ENCODE assay signal across 8 mouse cellular contexts in genomic region chr9:67632521-67633025, GRCm38 (mm10).
DNase-seq lines count a peak whose midpoint lies in the region; ATAC-seq and TF ChIP-seq lines count a peak whose summit lies in the region.

No protein-coding gene starts in this region.

- peak overlapping the region; percentile 99 for H3K4me2 ChIP-seq in lung, embryonic 14.5 days
- peak overlapping the region; percentile 99 for H3K4me2 ChIP-seq in intestine, postnatal 0 days (replicated peaks; ENCODE audit: low read depth)
- peak overlapping the region; percentile 92 for H3K4me2 ChIP-seq in liver, postnatal 0 days (ENCODE audit: low read depth, low read length)

- no peak overlapping the region for H3K27ac ChIP-seq in lung, embryonic 14.5 days (ENCODE audit: low read depth)
- no peak overlapping the region for H3K27ac ChIP-seq in intestine, postnatal 0 days (ENCODE audit: low read depth, low read length)
- H3K27ac ChIP-seq in liver, postnatal 0 days (ENCODE audit: low read depth): no peak overlapping the region
- H3K27ac ChIP-seq in small intestine, adult 2 months (ENCODE audit: insufficient read depth, low read depth, low read length): no peak overlapping the region

- peak; percentile 57 for ATAC-seq in lung, embryonic 14.5 days (ENCODE audit: insufficient read depth)
- ATAC-seq in frontal cortex, adult (ENCODE audit: low TSS enrichment): peak; percentile 51; the same call in 1 of the 2 replicates
- 0 out of 2 replicates have a peak, but pooled peaks have one; percentile 17 for ATAC-seq in intestine, postnatal 0 days
- ATAC-seq in liver, postnatal 0 days: peak; percentile 33; the same call in 1 of the 2 replicates

- under 1% methylated on average over 40 of the region's 40 CpGs for WGBS in lung, embryonic 14.5 days
- under 1% methylated on average over 39 of the region's 40 CpGs for WGBS in intestine, postnatal 0 days
- under 1% methylated on average over 28 of the region's 40 CpGs for WGBS in liver, postnatal 0 days (ENCODE audit: insufficient replicate concordance)
- under 1% methylated on average over 37 of the region's 40 CpGs for WGBS in small intestine, adult 2 months

- no peaks in the 10 kb centered on the region for H3K9me3 ChIP-seq in lung, embryonic 14.5 days (ENCODE audit: low read depth, low read length)
- H3K9me3 ChIP-seq in intestine, postnatal 0 days (ENCODE audit: control insufficient read depth): no peaks in the 10 kb centered on the region
- no peaks in the 10 kb centered on the region for H3K9me3 ChIP-seq in liver, postnatal 0 days (ENCODE audit: low read length)

- H3K9ac ChIP-seq in lung, embryonic 14.5 days: peak overlapping the region; percentile 87
- H3K9ac ChIP-seq in intestine, postnatal 0 days (ENCODE audit: low read depth, low read length): peak overlapping the region; percentile 68
- H3K9ac ChIP-seq in liver, postnatal 0 days (replicated peaks): peak overlapping the region; percentile 46

- no peak for TF ChIP-seq EP300 in liver, postnatal 0 days (IDR thresholded peaks at IDR 0.05; ENCODE audit: low read depth)

- DNase-seq in lung, embryonic 14.5 days: peak; percentile 46
- no peak for DNase-seq in lung, postnatal 36 days
- DNase-seq in cerebellum, adult 8-10 months: peak; percentile 9
- DNase-seq in liver, postnatal 0 days: peak; percentile 32
- DNase-seq in urinary bladder, postnatal 4 days (ENCODE audit: low spot score in 2 of 2): no peak

- TF ChIP-seq CTCF in lung, embryonic 14.5 days (IDR thresholded peaks at IDR 0.05; ENCODE audit: low read depth): no peak
- 0 out of 2 replicates have a peak, but pooled peaks have one; percentile 1 for TF ChIP-seq CTCF in intestine, postnatal 0 days (IDR thresholded peaks at IDR 0.05; ENCODE audit: low read depth)
- TF ChIP-seq CTCF in liver, postnatal 0 days (IDR thresholded peaks at IDR 0.05; ENCODE audit: low read depth): no peak
- no peak for TF ChIP-seq CTCF in small intestine, adult 2 months (IDR thresholded peaks at IDR 0.05; ENCODE audit: extremely low read depth, insufficient read length, insufficient replicate concordance, low read depth, low read length)

- H3K4me3 ChIP-seq in lung, embryonic 14.5 days (ENCODE audit: low read depth, low read length): peak overlapping the region; percentile 80
- peak overlapping the region; percentile 88 for H3K4me3 ChIP-seq in intestine, postnatal 0 days (ENCODE audit: low read depth, low read length)
- peak overlapping the region; percentile 70 for H3K4me3 ChIP-seq in liver, postnatal 0 days (ENCODE audit: low read depth, low read length)
- peak overlapping the region; percentile 74 for H3K4me3 ChIP-seq in small intestine, adult 2 months (ENCODE audit: low read depth, low read length)

- TF ChIP-seq POLR2A in small intestine, adult 2 months (IDR thresholded peaks at IDR 0.05; ENCODE audit: low read depth, low read length): no peak

- peaks cover 16% of the 10 kb centered on the region; the same call in 1 of the 2 replicates for H3K27me3 ChIP-seq in lung, embryonic 14.5 days (ENCODE audit: insufficient read depth, low read length)
- peaks cover 11% of the 10 kb centered on the region; the same call in 1 of the 2 replicates for H3K27me3 ChIP-seq in intestine, postnatal 0 days (replicated peaks; ENCODE audit: control insufficient read depth, insufficient read depth, low read length)
- peaks cover 26% of the 10 kb centered on the region for H3K27me3 ChIP-seq in liver, postnatal 0 days (ENCODE audit: insufficient read depth, low read length)
- peaks cover 5% of the 10 kb centered on the region; the same call in 1 of the 2 replicates for H3K27me3 ChIP-seq in small intestine, adult 2 months (ENCODE audit: control insufficient read depth, insufficient read depth, low read length)

- no peaks in the 10 kb centered on the region for H3K36me3 ChIP-seq in lung, embryonic 14.5 days (ENCODE audit: insufficient read depth)
- H3K36me3 ChIP-seq in intestine, postnatal 0 days (ENCODE audit: control insufficient read depth, insufficient read depth): no peaks in the 10 kb centered on the region
- H3K36me3 ChIP-seq in liver, postnatal 0 days (replicated peaks; ENCODE audit: insufficient read depth, low read length): no peaks in the 10 kb centered on the region
- H3K36me3 ChIP-seq in small intestine, adult 2 months (ENCODE audit: control insufficient read depth, insufficient read depth, low read length): no peaks in the 10 kb centered on the region

- 0 out of 2 replicates have a peak, but pooled peaks cover 2% of the 10 kb centered on the region for H3K4me1 ChIP-seq in lung, embryonic 14.5 days (ENCODE audit: insufficient read depth)
- H3K4me1 ChIP-seq in intestine, postnatal 0 days (replicated peaks; ENCODE audit: control insufficient read depth, insufficient read depth, low read length): 0 out of 2 replicates have a peak, but pooled peaks cover 2% of the 10 kb centered on the region
- H3K4me1 ChIP-seq in liver, postnatal 0 days (ENCODE audit: insufficient read depth): no peaks in the 10 kb centered on the region
- no peaks in the 10 kb centered on the region for H3K4me1 ChIP-seq in small intestine, adult 2 months (ENCODE audit: control insufficient read depth, insufficient read depth, insufficient read length, low read length)

Comparison
In these comparisons a context has a peak if more than half of its experiments do, and no peak if none do; other contexts are left out.
1. DNase-seq: peak in lung, embryonic 14.5 days (single experiment), cerebellum, adult 8-10 months (single experiment) and liver, postnatal 0 days (single experiment); none in lung, postnatal 36 days (single experiment) and urinary bladder, postnatal 4 days (0 of 2).
2. Peak in every context shown above with its lines, with median percentiles within 50 percentile points of each other: ATAC-seq, H3K4me2 ChIP-seq, H3K4me3 ChIP-seq and H3K9ac ChIP-seq.